Mouse (Mus musculus): Measurements from ENCODE around the gene Adgrg7.

DNA sequence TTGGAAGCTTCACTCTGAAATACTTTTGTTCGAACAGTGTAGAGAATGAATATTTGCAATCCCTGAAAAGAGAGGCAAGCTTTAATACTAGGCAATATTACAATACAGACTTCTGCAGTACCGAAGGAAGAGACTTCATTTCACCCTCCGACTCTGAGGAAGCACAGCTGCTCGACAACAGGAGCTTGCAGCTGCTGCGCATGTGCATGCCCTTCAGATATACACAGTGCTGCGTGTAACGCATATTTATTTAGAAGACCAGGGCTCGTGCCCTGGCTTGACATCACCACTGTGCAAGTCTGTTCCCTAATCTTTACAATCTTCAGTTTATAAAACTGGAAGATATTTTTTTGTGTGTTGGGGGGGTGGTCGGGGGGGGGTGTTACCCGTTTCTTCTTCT, 70.7 kb downstream of the Adgrg7 start:
- TF ChIP-seq CTCF (IDR thresholded peaks at IDR 0.05; ENCODE audit: insufficient read depth, low read length) (no peak), POLR2A (IDR thresholded peaks at IDR 0.05; ENCODE audit: borderline replicate concordance, extremely low read depth, low read depth, low read length) (no peak)
